Mouse (Mus musculus): ENCODE data around the gene Plcl2.

- TF ChIP-seq ZC3H11A (IDR thresholded peaks at IDR 0.05; ENCODE audit: borderline replicate concordance, low read depth, low read length), result no peak
- TF ChIP-seq HCFC1 (IDR thresholded peaks at IDR 0.05; ENCODE audit: borderline replicate concordance, insufficient read depth, low read length), result no peak
Measured at GRCm38 (mm10) chr17:50726265-50726664, 217.1 kb downstream of the Plcl2 start.

Measured in ES-E14 (cell line).